Mouse (Mus musculus) kidney, adult 8-10 months (tissue): ENCODE measurements around the gene Slc25a12.

Source experiments
- DNase-seq, 2 experiments: peaks; one replicate each; pipeline ENCODE4 v3.0.0; 2022

Slc25a12 gene

DNA sequence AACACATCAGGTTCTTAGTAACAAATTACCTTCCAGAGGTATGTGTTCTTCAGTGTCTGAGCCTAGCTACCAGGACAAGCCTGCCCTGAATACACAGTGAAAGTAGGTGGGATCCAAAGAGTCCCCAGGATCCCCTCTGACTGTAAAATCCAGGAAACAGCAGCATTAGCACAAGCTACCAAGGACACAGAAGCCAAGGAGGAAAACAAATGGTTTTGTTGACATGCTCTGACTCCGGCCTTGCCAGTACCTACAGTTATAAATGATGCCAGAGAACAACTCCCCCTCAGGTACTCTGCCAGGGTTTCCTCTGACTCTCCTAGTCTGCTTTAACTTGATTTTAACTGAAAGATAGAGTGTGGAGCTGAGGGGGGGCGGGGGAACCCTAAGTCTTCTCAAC, 18.0 kb downstream of the Slc25a12 start:
- no peak for DNase-seq

DNA sequence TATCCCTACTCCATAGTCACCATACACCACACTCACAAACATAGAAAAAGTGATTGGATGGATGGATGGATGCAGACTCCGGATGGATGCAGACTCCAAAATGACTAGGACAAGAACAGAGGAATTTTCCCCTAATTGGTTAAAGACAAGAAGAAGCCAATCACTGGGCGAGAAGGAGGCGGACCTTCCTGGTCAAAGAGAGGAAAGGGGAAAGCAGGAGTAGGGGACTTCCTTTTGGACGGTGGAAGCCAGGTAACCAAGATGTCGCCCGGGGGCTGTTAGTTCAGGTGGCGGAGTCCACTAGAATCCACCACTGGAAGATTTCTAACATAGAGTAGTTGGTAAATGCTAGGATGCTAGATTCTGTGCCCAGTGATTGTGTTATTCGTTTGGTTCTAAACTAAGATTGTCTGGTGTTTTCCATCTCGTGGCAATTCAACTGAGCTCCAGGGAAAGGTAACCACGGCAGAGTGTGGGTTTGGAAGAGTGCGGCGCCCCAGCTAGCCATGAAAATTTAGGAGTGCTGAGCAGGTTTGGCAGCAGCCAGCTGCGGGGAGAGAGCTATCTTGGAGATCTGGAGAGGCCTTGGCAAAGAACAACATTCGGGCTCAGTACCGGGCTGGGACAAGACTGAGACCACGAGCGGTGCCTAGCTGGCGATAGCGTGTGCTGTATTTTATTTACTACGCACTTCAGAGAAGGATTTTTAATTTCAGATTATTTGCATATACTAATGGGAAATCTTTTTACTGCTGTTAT, 19.6 kb downstream of the Slc25a12 start:
- DNase-seq, result no peak

DNA sequence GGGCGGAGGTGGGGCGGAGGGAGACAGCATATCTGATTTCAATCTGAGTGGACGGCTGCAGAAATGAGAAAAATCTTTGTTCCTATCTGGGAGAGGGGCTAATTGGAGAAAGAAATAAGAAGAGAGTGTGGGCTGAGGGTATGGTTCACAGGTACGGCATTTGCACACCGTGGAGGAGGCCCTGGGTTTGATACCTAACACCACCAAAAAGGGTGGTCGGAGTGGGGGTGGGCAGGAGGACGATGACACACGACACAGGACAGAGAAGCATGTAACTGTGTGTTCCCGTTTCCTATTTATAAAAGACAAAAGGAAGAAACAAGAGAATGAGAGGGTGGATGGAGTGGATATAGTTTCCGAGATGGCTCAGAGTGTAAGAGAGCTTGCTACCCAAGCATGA, 20.4 kb downstream of the Slc25a12 start:
- no peak for DNase-seq

DNA sequence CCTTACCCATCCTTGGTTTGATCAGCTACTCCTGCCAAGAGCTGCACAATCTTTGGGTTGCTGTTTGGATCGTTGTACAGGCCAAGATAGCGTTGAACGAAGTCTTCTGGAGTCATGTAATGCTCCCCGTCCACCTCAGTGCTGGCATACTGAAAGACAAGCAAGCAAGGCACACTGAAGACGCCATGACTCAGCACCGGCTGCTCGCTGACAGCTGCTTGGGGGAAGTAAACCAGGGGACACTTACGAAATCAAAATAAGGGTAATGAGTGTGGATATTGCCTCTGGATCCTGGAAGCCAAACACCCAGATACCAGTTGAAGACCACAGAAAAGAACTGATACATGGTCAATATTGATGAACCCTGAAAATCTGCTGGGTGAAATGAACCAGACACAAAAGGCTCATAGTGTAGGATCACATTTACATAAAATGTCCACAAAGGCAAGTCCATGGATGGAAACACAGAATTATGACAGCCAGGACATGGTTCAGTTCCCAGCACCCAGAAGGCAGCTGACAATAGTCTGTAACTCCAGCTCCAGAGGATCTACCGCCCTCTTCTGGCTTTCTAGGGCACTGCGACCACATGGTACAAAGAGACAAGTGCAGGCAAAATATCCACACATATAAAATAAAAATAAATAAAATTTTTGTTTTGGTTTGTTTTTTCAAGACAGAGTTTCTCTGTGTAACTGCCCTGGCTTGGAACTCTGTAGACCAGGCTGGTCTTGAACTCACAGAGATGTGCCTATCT, 23.5 kb downstream of the Slc25a12 start:
- DNase-seq, result no peak

DNA sequence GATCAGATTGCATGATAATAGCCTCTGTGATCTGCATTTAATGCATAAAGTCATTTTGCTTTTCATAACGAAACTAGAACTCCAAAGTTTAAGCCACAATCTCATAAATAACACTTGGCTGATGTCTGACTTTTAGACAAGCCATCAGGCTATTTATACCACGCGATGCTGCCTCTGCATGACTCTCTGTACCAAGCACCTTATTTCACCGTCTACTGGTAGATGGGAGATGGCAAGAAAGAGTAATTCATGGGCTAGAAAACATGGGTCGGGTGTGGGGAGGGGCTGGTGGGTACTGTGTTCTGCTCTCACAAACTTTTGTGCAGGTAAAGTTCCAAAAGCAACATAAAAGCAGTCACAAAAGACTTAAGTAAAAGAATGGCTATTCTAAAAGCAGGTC, 27.4 kb downstream of the Slc25a12 start:
- DNase-seq, result no peak

DNA sequence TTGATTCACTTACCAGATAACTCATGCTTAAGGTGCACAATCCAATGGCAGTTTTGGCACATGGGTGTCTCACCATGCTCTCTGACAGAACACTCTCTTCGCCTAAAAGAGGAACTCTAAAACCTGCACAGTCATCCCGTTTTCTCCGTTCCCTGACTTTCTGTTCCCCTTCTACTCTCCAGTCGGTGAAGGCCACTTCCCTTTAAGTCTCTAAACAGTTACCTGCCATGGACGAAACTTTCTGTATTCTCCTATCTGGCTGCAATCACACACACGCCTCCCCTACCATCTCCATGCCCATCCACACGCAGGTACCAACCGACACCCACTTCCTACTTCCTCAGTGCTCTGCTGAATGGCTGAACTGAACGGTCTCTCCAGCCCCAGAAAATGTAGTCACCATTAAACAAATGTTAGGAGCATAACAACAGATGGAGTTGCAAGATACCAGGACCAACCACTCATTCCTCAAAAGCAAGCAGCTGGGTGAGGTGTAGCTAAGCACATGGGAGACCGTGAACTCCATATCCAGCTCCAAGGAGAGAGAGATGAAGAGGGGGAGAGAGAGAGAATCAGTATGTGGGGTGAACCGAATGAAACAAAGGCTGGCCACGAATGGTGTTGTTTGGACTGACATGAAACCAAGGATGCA, 29.3 kb downstream of the Slc25a12 start:
- DNase-seq, result no peak

DNA sequence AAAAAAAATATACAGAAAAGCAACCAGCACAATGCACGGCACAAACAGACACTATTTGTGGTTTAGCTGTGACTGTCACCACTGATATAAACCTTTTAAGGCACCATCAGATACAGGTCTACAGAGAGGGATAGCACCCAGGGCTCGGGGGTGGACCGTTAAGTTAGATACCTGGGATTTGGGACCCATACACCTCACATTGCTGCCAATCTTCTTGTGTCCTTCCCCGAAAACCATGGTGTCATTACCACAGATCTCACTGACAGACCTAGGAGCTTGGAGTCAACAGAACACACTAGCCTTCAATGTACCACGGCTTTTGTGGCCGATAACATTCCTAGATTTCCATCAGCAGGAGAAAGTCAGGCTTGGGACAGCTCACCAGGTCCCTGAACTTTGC, 30.9 kb downstream of the Slc25a12 start:
- DNase-seq, result no peak

DNA sequence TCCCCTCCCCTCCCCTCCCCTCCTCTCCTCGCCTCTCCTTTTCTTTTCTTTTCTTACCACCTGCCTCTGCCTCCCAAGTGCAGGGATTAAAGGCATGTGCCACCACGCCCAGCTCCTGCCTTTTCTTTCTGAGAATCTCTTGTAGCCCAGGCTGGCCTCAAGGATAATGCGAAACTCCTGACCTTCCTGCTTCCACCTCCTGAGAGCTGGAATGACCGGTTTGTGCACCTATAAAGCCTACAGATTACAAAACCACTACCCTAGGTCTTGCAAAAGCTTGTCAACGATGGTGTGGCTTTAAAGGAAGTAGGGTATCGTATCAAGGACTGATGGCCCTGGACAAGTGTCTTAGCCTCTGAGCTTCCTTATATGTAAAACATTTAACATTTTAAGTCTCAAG, 31.3 kb downstream of the Slc25a12 start:
- no peak for DNase-seq

DNA sequence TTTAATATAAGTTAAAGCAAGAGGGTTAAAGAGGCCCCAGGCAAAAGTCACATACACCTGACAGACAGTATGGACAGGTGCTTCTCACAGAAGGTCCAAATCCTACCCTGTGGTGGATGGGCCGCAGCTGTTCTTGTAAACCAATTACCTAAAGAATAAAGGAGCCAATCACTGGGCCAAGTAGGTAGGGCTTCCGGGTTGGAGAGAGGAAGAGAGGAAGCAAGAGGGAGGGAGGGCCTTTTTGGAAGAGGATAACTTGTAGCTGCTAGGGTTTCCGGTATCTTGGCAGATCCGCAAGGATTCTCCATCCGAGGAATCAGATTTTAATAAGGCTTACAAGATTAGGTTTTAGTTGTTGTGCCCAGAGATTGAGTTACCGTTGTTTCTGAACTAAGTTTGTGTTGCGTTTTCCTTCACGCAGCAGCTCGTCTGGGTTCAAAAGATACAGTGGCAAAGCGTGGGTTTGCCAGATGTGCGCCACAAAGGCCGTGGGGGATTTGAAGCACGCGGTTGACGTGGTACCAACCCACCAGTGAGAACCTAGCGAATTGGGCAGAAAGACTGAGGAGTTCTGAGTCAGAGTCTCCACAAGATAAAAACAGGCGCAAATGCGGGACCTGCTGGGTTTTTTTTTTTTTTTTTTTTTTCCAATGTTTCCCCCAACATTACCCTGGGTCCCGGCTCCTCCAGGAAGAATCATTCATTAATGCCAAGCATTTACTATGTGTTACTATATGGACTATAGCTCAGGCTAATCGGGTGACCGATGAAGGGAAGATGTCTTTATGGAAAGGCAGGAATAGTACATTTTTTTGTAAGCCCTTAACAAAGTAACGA, 33.3 kb downstream of the Slc25a12 start:
- DNase-seq, result no peak

DNA sequence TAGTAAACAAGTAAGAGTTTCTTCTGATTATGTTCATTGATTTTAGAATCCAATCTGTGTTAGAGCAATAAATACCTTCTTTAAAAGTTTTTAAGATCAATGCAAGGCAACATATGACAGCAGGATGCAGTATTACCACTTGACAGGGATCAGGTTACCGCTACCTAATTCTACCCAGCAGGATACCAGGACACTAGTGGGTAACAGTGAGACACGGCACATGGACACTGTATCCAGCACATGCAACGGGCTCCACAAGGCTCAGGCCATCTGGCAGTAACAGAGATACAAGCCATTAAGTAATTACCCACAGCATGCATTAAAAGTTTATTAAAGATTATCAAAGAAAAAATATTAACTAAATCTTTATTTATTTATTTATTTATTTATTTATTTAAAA, 37.8 kb downstream of the Slc25a12 start:
- DNase-seq, result no peak

DNA sequence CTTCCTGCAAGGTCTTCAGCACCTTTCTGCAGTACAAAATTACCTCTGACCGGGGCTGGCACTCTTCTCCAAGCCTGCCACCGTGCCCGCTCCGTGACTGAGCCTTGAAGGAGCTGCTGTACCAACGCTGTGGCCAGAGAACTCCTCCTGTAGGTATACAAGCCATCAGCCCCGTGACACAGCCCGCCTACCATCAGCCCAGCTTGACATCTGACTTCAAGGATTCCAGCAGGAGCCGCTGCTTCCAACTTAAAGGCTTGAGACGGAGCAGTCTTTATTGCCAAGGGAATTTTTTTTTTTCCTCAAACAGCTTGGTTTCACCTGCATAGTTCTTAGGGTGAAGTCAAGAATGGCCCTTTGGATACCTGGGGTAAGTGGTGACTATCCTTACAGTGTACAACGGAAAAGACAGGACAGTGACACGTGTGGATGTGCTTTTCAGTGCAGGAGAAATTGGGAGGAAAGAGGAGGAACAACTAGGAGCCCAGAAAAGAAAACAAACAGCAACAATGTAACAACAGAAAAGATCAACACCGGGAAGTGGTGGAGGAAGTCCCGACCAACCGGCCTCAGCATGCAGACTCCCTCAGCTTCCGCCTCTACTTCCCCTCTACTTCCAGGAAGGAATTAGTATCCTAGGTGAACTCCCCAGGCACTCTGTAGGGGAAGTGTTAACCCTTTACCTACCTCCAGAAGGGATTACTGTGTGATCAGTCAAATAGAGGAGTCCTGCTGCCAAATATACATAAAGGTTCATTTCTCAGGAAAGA, 39.0 kb downstream of the Slc25a12 start:
- DNase-seq, result no peak

DNA sequence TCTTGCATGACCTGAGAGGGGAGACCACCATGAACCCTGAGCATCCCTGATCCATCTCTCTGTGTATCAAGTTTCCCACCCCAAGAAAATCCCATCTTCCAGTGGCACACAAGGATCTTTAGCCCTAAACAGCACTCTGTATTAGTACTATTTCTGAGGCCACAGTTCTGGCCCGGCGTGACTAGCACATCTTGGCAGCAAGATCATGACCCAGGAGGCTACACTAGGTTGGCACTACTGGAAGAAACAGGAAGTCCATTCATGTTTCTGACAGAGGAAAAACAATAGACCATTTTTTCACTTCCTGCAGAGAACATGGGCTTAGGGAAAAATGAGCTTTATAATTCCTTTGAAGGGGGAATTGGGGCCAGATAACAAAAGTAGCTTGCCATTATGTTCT, 39.8 kb downstream of the Slc25a12 start:
- DNase-seq, result no peak

DNA sequence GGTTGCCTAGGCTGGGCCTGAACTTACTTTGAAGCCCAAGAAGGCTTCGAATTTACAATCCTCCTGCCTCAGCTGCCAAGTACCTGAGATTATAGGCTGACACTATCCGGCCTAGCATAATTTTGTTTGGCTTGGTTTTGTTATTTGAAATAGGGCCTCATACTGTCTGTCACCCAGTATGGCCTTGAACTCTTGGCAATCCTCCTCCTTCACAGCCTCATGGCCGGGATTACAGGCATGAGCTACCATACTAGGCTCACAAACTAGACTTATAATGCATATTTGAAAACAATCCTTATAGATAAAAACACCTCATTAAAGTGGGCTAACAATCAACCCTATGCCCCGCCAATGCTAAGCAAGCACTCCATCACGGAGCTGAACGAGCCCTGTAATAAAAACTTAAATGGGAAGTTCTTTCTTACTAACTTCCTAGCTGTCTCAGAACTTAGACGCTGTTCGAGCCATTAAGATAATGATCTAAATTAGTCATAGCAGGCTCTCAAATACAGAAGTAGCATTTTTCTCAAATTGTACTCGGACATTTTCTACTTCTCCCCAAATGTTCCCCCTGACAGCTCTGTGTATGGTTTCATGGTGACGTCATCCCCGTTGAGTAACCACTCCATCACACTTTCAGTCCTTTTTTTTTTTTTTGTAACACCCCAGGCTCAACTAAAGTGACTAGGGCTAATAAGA, 40.6 kb downstream of the Slc25a12 start:
- DNase-seq, result no peak

DNA sequence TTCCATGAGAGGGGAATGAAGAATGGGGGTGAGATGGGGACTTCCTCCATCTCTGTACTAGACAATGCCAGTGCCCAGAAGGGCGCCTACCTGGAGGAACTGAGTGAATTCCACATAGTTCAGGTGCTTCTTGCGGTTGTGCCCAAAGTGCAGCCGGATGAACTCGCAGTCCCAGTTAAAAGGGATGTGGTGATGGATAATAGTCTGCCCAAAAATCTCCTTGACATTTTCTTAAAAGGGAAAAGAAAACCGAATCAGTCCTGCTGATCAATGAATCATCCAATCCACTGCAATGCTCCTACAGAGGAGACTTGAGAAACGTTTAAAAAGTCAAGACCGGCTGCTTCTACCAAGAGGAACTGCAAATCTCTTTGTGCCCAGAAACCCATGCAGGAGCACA, 43.7 kb downstream of the Slc25a12 start:
- DNase-seq, result no peak

DNA sequence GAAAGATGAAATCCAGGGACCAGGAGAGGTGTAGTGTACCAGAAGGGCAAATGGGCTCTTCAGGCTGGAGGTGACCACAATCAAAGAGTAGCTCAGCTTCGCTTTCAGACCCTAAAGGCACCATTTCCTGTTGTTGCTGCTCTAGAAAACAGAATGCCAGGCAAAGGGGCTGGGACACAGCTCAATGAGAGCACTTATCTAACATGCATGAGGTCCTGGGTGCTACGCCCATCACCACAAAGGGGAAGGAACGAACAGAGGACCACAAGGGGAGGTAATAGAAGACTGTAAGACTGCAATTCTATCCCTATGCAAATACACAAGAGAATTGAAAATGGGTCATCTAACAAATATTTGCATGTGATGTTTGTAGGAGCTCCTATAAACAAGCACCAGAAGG, 46.1 kb downstream of the Slc25a12 start:
- DNase-seq, result no peak

DNA sequence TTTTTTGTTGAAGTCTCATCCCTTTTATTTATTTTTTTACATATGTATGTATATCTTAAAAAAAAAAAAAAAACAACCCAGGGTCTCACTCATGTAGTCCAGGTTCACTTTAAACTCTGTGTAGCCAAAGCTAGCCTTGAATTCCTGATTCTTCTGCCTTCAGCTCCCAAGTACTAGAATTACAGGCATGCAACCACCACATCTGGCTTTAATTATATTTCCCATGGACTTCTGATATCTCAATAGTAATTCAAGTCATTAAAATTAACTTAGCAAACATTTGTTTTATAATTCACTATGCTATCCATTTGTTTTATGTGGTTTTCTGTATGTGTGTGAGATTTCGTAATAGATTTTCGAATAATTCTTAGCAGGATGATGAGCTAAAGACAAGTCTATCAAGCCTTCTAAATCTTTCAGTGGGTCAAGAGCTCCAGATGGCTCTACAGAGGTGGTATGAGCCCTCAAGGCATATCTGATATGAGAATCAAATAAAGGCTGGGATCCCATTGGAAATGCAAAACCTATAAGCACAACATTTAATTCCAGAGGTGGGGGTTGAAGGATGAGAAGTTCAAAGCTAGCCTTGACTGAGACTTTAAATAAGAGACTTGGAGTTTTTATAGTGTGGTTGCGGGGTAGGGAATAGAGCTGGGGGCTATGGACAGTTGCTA, 51.3 kb downstream of the Slc25a12 start:
- DNase-seq, result no peak

DNA sequence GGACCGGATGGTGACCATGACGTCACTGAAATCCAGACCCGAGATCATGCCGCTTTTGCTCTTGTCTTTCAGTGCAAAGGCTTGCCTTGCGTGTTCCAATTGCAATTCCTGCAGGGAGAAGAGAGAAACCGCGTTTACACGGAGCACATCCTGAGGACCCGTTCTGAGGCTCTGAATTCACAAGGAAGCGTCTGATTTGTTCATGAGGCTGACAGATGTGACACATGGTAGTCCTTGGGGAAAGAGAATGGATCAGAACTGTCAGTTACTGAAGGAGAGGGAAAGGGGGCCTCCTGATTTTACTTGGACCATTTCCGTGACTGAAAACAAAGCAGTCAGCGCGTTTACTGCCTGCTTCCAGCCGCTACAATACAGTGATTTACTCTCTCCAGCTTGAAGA, 52.5 kb downstream of the Slc25a12 start:
- DNase-seq, result no peak

DNA sequence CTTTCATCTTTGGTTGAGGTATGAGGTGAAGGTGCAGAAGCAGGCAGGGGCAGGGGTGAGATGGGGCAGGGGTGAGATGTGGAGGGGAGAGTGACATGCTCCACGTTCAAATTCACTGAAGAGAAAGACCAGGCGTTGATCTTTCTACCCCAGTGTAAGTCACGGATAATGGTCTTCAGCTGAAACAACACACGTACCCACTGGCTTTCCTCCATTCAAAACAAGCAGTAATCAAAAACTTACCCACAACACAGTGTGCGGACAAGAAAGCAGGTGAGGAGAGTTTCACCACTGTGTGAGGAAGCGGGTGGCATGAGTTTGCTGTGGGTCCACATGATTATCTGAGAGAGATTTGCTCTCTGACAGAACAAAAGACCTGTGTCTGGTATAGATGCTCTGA, 53.5 kb downstream of the Slc25a12 start:
- DNase-seq, result no peak

DNA sequence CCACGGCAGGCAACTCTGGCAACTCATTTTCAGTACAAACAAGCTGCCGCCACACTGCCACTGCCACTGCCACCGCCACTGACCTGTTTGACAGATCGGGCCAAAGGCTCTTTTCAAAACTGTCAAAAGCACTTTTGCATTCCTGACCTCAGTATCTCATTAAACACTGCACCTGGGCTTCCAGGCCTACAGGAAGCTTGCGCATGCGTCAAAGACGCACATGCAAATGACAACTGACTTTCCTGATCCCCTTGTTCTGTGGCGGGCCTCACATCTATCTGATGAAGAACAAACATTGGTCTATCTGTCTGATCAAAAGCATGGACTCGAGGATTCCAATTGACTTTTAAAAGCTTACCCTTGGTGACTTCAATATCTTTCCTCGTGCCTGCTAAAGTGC, 55.5 kb downstream of the Slc25a12 start:
- DNase-seq, result no peak

DNA sequence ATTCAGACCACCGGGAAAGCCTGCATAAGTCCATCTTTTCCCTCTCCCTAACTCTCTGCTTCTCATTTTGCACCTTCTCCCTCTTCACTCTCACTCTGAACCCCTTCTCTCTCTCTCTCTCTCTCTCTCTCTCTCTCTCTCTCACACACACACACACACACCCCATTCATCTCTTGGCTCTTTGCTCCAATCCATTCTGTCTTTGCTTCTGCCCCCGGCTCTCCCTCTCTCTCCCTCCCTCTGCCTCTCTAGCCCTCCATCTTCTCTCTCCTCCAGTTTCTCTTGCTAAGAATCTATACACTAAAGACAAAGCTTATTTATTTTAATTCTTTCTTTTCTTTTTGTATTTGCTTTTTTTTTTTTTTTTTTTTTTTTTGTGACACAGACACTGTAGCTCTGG, 57.8 kb downstream of the Slc25a12 start:
- no peak for DNase-seq

DNA sequence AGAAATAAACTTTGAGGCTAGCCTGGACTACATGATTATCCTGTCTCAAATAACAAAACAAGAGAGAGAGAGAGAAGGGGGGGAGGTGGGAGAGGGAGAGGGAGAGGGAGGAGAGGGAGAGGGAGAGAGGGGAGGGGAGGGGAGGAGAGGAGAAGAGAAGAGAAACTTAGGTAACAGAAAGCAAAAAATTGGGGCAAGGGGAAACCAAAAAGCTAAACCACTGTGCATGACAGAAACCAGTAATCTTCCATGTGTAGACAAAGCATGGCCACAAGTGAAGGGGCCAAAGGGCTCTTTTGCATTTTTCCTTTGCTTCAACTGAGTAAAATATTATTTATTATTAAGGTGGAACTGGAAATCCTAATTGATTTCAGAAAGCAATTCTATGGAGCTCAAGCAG, 61.2 kb downstream of the Slc25a12 start:
- DNase-seq, result no peak
